Mouse (Mus musculus): Measurements from ENCODE around the gene Dyrk3. TPM values are rescaled to one million over a fixed set of nuclear protein-coding genes. Genes with fewer than 3 reads are reported as not detected.

Gene Dyrk3
- polyA plus RNA-seq, 1 experiment, result 27.6 TPM

DNA sequence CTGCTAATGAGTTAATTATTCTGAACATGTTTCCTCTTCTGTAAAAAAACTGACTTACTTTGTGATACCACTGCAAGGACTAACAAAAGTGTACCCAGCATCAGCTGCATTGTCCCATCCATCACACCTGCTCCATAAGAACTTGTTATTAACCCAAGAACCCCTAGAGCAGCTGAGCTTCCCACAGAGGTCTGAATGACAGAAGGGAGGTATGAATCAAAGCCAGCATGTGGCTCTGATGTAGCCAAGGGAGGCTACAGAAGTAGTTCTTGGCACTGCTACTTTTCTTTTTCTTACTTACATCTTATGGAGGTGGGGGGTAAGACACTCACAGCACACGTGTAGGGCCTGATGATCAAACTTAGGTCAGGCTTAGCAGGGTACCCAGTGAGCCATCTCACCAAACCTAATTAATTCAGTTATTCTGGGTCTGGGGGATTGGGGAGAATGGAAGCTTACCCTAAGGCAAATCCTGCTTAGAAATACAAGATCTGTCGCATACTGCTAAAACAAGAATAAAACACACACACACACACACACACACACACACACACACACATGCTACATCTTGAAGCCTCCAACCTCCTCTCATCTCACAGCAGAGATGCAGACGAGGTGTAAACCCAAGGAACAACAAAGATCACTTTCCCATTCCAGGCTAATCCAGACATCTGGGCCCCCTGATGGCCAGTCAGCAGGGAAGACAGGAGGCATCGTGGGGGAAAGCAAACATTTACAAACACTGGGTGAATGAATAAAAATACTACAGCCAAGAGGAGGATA is 52.0 kb downstream of the Dyrk3 start:
- H3K4me1 ChIP-seq (ENCODE audit: control insufficient read depth, insufficient read depth, low read length), result no peaks in the 10 kb centered on the region
- TF ChIP-seq POLR2A (IDR thresholded peaks at IDR 0.05; ENCODE audit: insufficient read depth, low read length) (no peak), CTCF (IDR thresholded peaks at IDR 0.05; ENCODE audit: low read depth, low read length) (no peak), EP300 (IDR thresholded peaks at IDR 0.05; ENCODE audit: insufficient read depth, low read depth, low read length) (no peak)
- no peaks in the 10 kb centered on the region for H3K27me3 ChIP-seq (ENCODE audit: control insufficient read depth, insufficient read depth, low read length, poor library complexity, severe bottlenecking)
- H3K27ac ChIP-seq (ENCODE audit: insufficient read depth, low read length), result no peak overlapping the region
- H3K9me3 ChIP-seq (replicated peaks; ENCODE audit: control insufficient read depth, insufficient read depth, low read length, poor library complexity, severe bottlenecking), result no peaks in the 10 kb centered on the region
- H3K36me3 ChIP-seq (ENCODE audit: control insufficient read depth, insufficient read depth, low read length, poor library complexity, severe bottlenecking), result no peaks in the 10 kb centered on the region
- no peak overlapping the region for H3K9ac ChIP-seq (ENCODE audit: low read depth, poor library complexity, severe bottlenecking)
- H3K4me3 ChIP-seq (ENCODE audit: low read depth, low read length), result no peak overlapping the region

DNA sequence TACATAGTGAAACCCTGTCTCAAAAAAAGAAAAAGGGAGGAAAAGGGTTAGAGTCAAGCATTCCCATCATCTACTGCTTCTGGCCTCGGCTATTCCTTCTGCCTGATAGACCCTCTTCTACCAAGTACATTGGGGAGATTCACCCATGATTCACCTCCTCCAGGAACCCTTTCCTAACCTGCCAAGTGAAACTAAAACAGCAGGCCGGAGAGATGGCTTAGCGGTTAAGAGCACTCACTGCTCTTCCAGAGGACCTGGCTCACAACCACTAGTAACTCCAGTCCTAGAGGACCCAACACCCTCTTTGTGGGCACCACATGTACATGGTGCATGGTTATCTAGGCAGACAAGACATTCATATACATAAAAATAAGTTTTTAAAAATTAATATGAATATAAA is 52.9 kb downstream of the Dyrk3 start:
- Histone ChIP-seq H3K9ac (ENCODE audit: low read depth, poor library complexity, severe bottlenecking) (no peak overlapping the region), H3K36me3 (ENCODE audit: control insufficient read depth, insufficient read depth, low read length, poor library complexity, severe bottlenecking) (no peaks in the 10 kb centered on the region), H3K9me3 (replicated peaks; ENCODE audit: control insufficient read depth, insufficient read depth, low read length, poor library complexity, severe bottlenecking) (no peaks in the 10 kb centered on the region), H3K27me3 (ENCODE audit: control insufficient read depth, insufficient read depth, low read length, poor library complexity, severe bottlenecking) (no peaks in the 10 kb centered on the region), H3K27ac (ENCODE audit: insufficient read depth, low read length) (no peak overlapping the region), H3K4me3 (ENCODE audit: low read depth, low read length) (no peak overlapping the region), H3K4me1 (ENCODE audit: control insufficient read depth, insufficient read depth, low read length) (no peaks in the 10 kb centered on the region)
- TF ChIP-seq CTCF (IDR thresholded peaks at IDR 0.05; ENCODE audit: low read depth, low read length) (no peak), POLR2A (IDR thresholded peaks at IDR 0.05; ENCODE audit: insufficient read depth, low read length) (no peak), EP300 (IDR thresholded peaks at IDR 0.05; ENCODE audit: insufficient read depth, low read depth, low read length) (no peak)

DNA sequence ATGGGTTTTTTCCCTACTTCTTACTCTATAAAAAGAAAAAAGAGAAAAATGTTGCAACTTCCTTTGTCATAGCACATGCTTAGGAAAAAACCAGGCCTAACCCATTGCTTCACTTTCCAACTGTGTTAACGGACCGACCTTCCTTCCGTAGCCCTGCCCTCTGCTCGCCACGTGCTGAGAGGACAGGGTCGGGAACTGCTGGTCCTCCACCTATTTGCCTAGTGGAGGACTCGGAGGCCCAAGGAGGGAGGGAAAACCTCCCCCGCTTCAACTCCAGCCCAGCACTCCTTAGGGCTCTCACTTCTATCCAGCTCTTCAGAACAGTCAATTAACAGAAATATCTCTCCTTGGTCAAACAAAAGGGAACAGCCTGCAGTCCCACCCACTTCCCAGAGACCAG is 53.9 kb downstream of the Dyrk3 start:
- no peak overlapping the region for H3K9ac ChIP-seq (ENCODE audit: low read depth, poor library complexity, severe bottlenecking)
- no peaks in the 10 kb centered on the region for H3K4me1 ChIP-seq (ENCODE audit: control insufficient read depth, insufficient read depth, low read length)
- H3K4me3 ChIP-seq (ENCODE audit: low read depth, low read length), result no peak overlapping the region
- TF ChIP-seq CTCF (IDR thresholded peaks at IDR 0.05; ENCODE audit: low read depth, low read length) (no peak), POLR2A (IDR thresholded peaks at IDR 0.05; ENCODE audit: insufficient read depth, low read length) (no peak), EP300 (IDR thresholded peaks at IDR 0.05; ENCODE audit: insufficient read depth, low read depth, low read length) (no peak)
- no peaks in the 10 kb centered on the region for H3K36me3 ChIP-seq (ENCODE audit: control insufficient read depth, insufficient read depth, low read length, poor library complexity, severe bottlenecking)
- no peaks in the 10 kb centered on the region for H3K9me3 ChIP-seq (replicated peaks; ENCODE audit: control insufficient read depth, insufficient read depth, low read length, poor library complexity, severe bottlenecking)
- no peaks in the 10 kb centered on the region for H3K27me3 ChIP-seq (ENCODE audit: control insufficient read depth, insufficient read depth, low read length, poor library complexity, severe bottlenecking)
- no peak overlapping the region for H3K27ac ChIP-seq (ENCODE audit: insufficient read depth, low read length)

DNA sequence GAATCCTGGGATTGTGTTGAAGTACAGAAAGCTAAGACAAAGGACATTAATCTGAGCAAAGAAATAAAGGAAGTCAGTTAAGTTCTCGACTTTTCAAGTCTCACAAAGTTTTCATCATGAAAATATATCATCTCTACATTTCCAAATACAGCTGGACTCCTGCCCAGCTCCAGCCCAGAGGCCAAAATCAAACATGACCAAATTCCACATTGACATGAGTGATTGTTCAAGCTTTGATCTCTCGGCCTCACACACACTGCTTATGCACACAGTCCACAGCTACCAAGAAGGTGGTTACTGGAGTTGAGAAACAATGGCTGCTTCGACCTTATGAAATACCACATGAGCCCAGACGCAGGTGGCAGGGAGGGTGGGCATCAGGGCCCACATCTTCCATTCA is 54.5 kb downstream of the Dyrk3 start:
- no peaks in the 10 kb centered on the region for H3K4me1 ChIP-seq (ENCODE audit: control insufficient read depth, insufficient read depth, low read length)
- no peaks in the 10 kb centered on the region for H3K27me3 ChIP-seq (ENCODE audit: control insufficient read depth, insufficient read depth, low read length, poor library complexity, severe bottlenecking)
- no peaks in the 10 kb centered on the region for H3K9me3 ChIP-seq (replicated peaks; ENCODE audit: control insufficient read depth, insufficient read depth, low read length, poor library complexity, severe bottlenecking)
- H3K9ac ChIP-seq (ENCODE audit: low read depth, poor library complexity, severe bottlenecking), result no peak overlapping the region
- H3K36me3 ChIP-seq (ENCODE audit: control insufficient read depth, insufficient read depth, low read length, poor library complexity, severe bottlenecking), result no peaks in the 10 kb centered on the region
- TF ChIP-seq POLR2A (IDR thresholded peaks at IDR 0.05; ENCODE audit: insufficient read depth, low read length) (no peak), EP300 (IDR thresholded peaks at IDR 0.05; ENCODE audit: insufficient read depth, low read depth, low read length) (no peak), CTCF (IDR thresholded peaks at IDR 0.05; ENCODE audit: low read depth, low read length) (no peak)
- no peak overlapping the region for H3K27ac ChIP-seq (ENCODE audit: insufficient read depth, low read length)
- H3K4me3 ChIP-seq (ENCODE audit: low read depth, low read length), result no peak overlapping the region

DNA sequence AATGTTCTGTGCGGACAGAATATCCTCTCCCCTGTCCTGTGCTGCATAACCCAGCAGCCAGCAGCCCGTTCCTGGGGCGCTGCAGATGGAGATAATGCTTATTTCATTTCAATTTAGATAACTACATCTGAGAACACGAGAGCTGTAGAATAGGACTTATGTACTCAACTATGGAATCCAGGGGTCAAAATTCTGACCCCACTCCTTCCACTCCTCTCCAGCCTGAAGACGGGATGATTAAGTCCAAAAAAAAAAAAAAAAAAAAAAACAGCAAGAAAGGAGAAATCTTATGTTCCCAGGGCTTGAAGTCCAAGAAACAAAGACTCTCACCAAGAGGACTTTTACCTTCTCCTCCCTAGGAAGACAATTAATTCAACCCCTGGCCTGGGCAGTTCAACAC is 55.0 kb downstream of the Dyrk3 start:
- H3K27ac ChIP-seq (ENCODE audit: insufficient read depth, low read length), result no peak overlapping the region
- H3K4me3 ChIP-seq (ENCODE audit: low read depth, low read length), result no peak overlapping the region
- H3K27me3 ChIP-seq (ENCODE audit: control insufficient read depth, insufficient read depth, low read length, poor library complexity, severe bottlenecking), result no peaks in the 10 kb centered on the region
- no peak overlapping the region for H3K9ac ChIP-seq (ENCODE audit: low read depth, poor library complexity, severe bottlenecking)
- no peaks in the 10 kb centered on the region for H3K9me3 ChIP-seq (replicated peaks; ENCODE audit: control insufficient read depth, insufficient read depth, low read length, poor library complexity, severe bottlenecking)
- no peaks in the 10 kb centered on the region for H3K36me3 ChIP-seq (ENCODE audit: control insufficient read depth, insufficient read depth, low read length, poor library complexity, severe bottlenecking)
- no peaks in the 10 kb centered on the region for H3K4me1 ChIP-seq (ENCODE audit: control insufficient read depth, insufficient read depth, low read length)
- TF ChIP-seq EP300 (IDR thresholded peaks at IDR 0.05; ENCODE audit: insufficient read depth, low read depth, low read length), result no peak
- no peak for TF ChIP-seq POLR2A (IDR thresholded peaks at IDR 0.05; ENCODE audit: insufficient read depth, low read length)
- TF ChIP-seq CTCF (IDR thresholded peaks at IDR 0.05; ENCODE audit: low read depth, low read length), result no peak

DNA sequence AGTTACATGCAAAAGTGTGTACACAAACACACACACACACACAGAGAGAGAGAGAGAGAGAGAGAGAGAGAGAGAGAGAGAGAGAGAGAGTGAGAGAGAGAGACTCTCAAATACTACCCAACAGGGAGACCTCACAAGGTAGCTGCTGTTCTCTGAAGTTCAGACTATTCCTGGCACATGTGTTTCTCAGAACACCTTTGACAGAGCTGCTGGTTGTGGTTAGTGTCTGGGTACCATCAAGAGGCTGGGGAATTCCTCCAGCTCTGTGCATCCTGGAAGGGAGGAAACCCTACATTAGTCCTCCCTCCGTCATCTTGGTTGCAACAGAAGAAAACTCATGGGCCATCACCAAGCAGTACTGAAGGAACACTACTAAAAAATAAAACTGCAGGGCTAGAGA is 57.5 kb downstream of the Dyrk3 start:
- Histone ChIP-seq H3K9ac (ENCODE audit: low read depth, poor library complexity, severe bottlenecking) (no peak overlapping the region), H3K27ac (ENCODE audit: insufficient read depth, low read length) (no peak overlapping the region), H3K4me1 (ENCODE audit: control insufficient read depth, insufficient read depth, low read length) (no peaks in the 10 kb centered on the region), H3K9me3 (replicated peaks; ENCODE audit: control insufficient read depth, insufficient read depth, low read length, poor library complexity, severe bottlenecking) (no peaks in the 10 kb centered on the region), H3K4me3 (ENCODE audit: low read depth, low read length) (no peak overlapping the region), H3K36me3 (ENCODE audit: control insufficient read depth, insufficient read depth, low read length, poor library complexity, severe bottlenecking) (no peaks in the 10 kb centered on the region), H3K27me3 (ENCODE audit: control insufficient read depth, insufficient read depth, low read length, poor library complexity, severe bottlenecking) (no peaks in the 10 kb centered on the region)
- TF ChIP-seq EP300 (IDR thresholded peaks at IDR 0.05; ENCODE audit: insufficient read depth, low read depth, low read length) (no peak), CTCF (IDR thresholded peaks at IDR 0.05; ENCODE audit: low read depth, low read length) (no peak), POLR2A (IDR thresholded peaks at IDR 0.05; ENCODE audit: insufficient read depth, low read length) (no peak)

Measured in ES-Bruce4 (cell line).